Mouse (Mus musculus): ENCODE results near the gene Vmn2r74. TPM values are rescaled to one million over a fixed set of nuclear protein-coding genes. Genes with fewer than 3 reads are reported as not detected.

Gene Vmn2r74
- total RNA-seq (2022): not detected

DNA sequence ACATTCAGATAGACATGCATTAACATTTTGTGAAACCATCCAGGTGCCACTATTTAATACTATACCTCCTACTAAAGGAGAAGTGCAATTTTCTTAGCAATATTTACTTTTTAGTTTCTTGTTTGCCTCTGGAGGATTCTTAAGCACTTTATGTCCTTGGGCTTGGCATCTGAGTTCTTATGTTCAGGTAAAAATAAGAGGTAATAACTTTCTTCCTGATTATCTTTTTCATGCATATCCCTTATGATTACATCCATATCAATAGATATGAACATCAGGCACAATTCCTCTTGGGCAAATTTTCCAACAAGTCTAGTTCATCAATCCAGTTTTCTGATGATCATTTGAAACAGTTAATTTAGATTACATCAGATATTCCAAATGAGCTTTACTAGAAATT is at the start of gene Vmn2r74:
Gene Vmn2r74, minus strand, starts transcription at position 101 of the 400 bp plus-strand sequence.
- DNase-seq (ENCODE audit: low spot score): no peak

DNA sequence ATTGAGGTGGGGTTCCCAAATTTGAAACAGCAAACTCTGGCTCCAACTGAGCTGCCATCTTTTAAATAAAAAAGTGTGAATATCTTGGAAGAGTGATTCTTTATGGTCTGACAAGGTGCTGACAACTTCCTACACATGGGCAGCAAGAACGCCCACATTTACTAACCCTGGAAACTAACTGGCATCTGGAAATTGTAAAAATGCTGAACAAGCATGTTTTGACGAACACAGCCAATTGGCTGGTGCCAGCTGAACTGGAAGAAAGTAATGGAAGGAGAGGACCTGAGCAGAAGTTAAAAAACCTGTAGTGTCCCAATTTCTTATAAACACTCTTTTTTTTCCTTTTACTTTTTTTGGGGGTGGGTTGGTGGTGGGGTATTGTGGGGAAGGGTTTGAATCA is 46.1 kb upstream of the Vmn2r74 start:
- no peak for DNase-seq (ENCODE audit: low spot score)

Other genes starting within 250 kb of the Vmn2r74 start
- not detected for gene Vmn2r72, start 206.5 kb downstream of the Vmn2r74 start, total RNA-seq (2022)
- not detected for gene Vmn2r73, start 85.4 kb downstream of the Vmn2r74 start, total RNA-seq (2022)
- not detected for gene Vmn2r75, start 210.1 kb upstream of the Vmn2r74 start, total RNA-seq (2022)

All from heart, adult 8-10 months (tissue).